In genomic region chr7:131582178-131582577, GRCm38 (mm10) we compare ENCODE assay signal across 13 mouse cellular contexts. TPM values are rescaled to one million over a fixed set of nuclear protein-coding genes. Genes with fewer than 3 reads are reported as not detected.
"Had no signal": no experiment of that assay in that cellular context is flagged by ENCODE, and none has a peak within 500 bp of the region (broad histone marks: within the 10 kb centered on the region; RNA-seq: fewer than 3 reads in every experiment).

No protein-coding gene starts in this region.

- DNase-seq: kidney, adult 11 months; kidney, adult 8-10 months; kidney, postnatal 10 days; kidney, postnatal 36 days; liver; lung, adult 18-20 months; lung, postnatal 10 days; lung, postnatal 36 days; midbrain, embryonic 14.5 days; thymus, postnatal 25 days had no signal

RNA-seq across cellular contexts. Expression of gene Hmx2, which starts 33.6 kb away (rescaled TPM):
- total RNA-seq: layer of hippocampus, postnatal 14 days; left cerebral cortex, adult 18-20 months; left cerebral cortex, postnatal 25 days had no signal

RNA-seq across cellular contexts. Expression of gene Hmx3, which starts 39.5 kb away (rescaled TPM):
- total RNA-seq: layer of hippocampus, postnatal 14 days; left cerebral cortex, adult 18-20 months; left cerebral cortex, postnatal 25 days had no signal
